9 mouse cellular contexts compared by ENCODE assay signal in genomic region chr2:145784246-145784935, GRCm38 (mm10).
A peak's percentile ranks its signal among the peaks of the same experiment; 100 is the strongest.
DNase-seq lines count a peak whose midpoint lies in the region; ATAC-seq and TF ChIP-seq lines count a peak whose summit lies in the region.
"Had no signal": no experiment of that assay in that cellular context is flagged by ENCODE, and none has a peak within 500 bp of the region (broad histone marks: within the 10 kb centered on the region; RNA-seq: fewer than 3 reads in every experiment).

No protein-coding gene starts in this region.

- 52% methylated on average over 13 of the region's 13 CpGs for WGBS in heart, embryonic 16.5 days
- 10% methylated on average over 13 of the region's 13 CpGs for WGBS in lung, embryonic 15.5 days

- no peaks in the 10 kb centered on the region for H3K27me3 ChIP-seq in heart, embryonic 16.5 days (ENCODE audit: control insufficient read depth, insufficient read depth, low read length)
- H3K27me3 ChIP-seq in lung, embryonic 15.5 days: no peaks in the 10 kb centered on the region
- H3K27me3 ChIP-seq: liver, embryonic 15.5 days; neural tube, embryonic 15.5 days had no signal

- H3K27ac ChIP-seq in cortical plate, adult 2 months (ENCODE audit: insufficient read depth, low read length): no peak overlapping the region
- peak overlapping the region; percentile 50; the same call in 1 of the 2 replicates for H3K27ac ChIP-seq in heart, embryonic 16.5 days (ENCODE audit: low read length)
- H3K27ac ChIP-seq in lung, embryonic 15.5 days: peak overlapping the region; percentile 50
- H3K27ac ChIP-seq: liver, embryonic 15.5 days had no signal

- ATAC-seq in heart, embryonic 16.5 days (replicated peaks; ENCODE audit: extremely low read depth, insufficient read depth, low FRiP score): no peak
- peak; percentile 44; the same call in 1 of the 2 replicates for ATAC-seq in lung, embryonic 15.5 days (ENCODE audit: borderline replicate concordance, extremely low read depth, low FRiP score, low TSS enrichment)

- H3K4me2 ChIP-seq in heart, embryonic 16.5 days (ENCODE audit: low read depth, low read length): no peak overlapping the region
- H3K4me2 ChIP-seq in lung, embryonic 15.5 days: no peak overlapping the region
- H3K4me2 ChIP-seq: liver, embryonic 15.5 days; neural tube, embryonic 15.5 days had no signal

- H3K9me3 ChIP-seq in heart, embryonic 16.5 days (replicated peaks; ENCODE audit: control insufficient read depth, low read length): no peaks in the 10 kb centered on the region
- no peaks in the 10 kb centered on the region for H3K9me3 ChIP-seq in lung, embryonic 15.5 days
- H3K9me3 ChIP-seq: liver, embryonic 15.5 days; neural tube, embryonic 15.5 days had no signal

- peak; percentile 28 for DNase-seq in layer of hippocampus, adult 11-12 months (ENCODE audit: low spot score)
- no peak for DNase-seq in layer of hippocampus, adult 9-10 months (ENCODE audit: low spot score)
- no peak for DNase-seq in adrenal gland, postnatal 36 days
- DNase-seq in urinary bladder, adult 2 months (ENCODE audit: low spot score): no peak

- no peaks in the 10 kb centered on the region for H3K36me3 ChIP-seq in heart, embryonic 16.5 days (ENCODE audit: control insufficient read depth, insufficient read depth)
- no peaks in the 10 kb centered on the region for H3K36me3 ChIP-seq in lung, embryonic 15.5 days
- H3K36me3 ChIP-seq: liver, embryonic 15.5 days; neural tube, embryonic 15.5 days had no signal

- H3K4me3 ChIP-seq in cortical plate, adult 2 months (ENCODE audit: insufficient read depth, low read length): no peak overlapping the region
- no peak overlapping the region for H3K4me3 ChIP-seq in heart, embryonic 16.5 days (ENCODE audit: low read length)
- no peak overlapping the region for H3K4me3 ChIP-seq in lung, embryonic 15.5 days
- H3K4me3 ChIP-seq: liver, embryonic 15.5 days; neural tube, embryonic 15.5 days had no signal

- H3K9ac ChIP-seq in heart, embryonic 16.5 days (ENCODE audit: low read length): no peak overlapping the region
- H3K9ac ChIP-seq in lung, embryonic 15.5 days: no peak overlapping the region
- H3K9ac ChIP-seq: liver, embryonic 15.5 days; neural tube, embryonic 15.5 days had no signal

- peak; percentile 34; the same call in 1 of the 2 replicates for TF ChIP-seq POLR2A in cortical plate, adult 2 months (IDR thresholded peaks at IDR 0.05; ENCODE audit: extremely low read depth, insufficient read depth, low read length)

- no peak for TF ChIP-seq CTCF in cortical plate, adult 2 months (IDR thresholded peaks at IDR 0.05; ENCODE audit: extremely low read depth, insufficient read depth, low read length)

- peaks cover 2% of the 10 kb centered on the region; the same call in 1 of the 2 replicates for H3K4me1 ChIP-seq in cortical plate, adult 2 months (ENCODE audit: control insufficient read depth, insufficient read depth, low read length)
- peaks cover 22% of the 10 kb centered on the region for H3K4me1 ChIP-seq in heart, embryonic 16.5 days (ENCODE audit: control insufficient read depth, insufficient read depth, low read length)
- peaks cover 53% of the 10 kb centered on the region for H3K4me1 ChIP-seq in lung, embryonic 15.5 days
